Mouse (Mus musculus): ENCODE measurements around the gene Ropn1l.
A peak's percentile ranks its signal among the peaks of the same experiment; 100 is the strongest.

Ropn1l gene

GRCm38 (mm10) chr15:31453098-31453916 is at the start of gene Ropn1l:
Gene Ropn1l (minus strand): TSS chr15:31453737.
- DNase-seq (ENCODE audit: inconsistent age in 2 of 2, low spot score in 1 of 2), result peak; percentile 96 to 98

DNA sequence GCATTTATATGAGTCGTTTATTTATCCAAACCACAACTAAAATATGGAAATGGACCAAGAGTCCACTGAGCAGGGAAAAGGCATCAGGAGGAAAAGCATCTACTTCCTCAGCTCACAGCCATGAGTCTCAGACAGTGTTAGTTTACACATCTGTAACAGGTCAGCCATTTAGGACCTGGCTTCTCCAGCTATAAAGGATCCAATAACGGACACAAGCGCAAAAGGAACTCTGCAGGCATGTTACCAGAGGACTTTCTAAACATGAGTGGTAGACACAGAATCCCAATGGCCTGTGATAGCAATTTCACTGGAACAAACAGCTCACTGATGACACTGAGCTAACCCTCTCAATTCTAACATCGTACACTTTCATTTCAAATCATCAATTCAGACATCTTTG is 49.5 kb upstream of the Ropn1l start:
- no peak for DNase-seq (ENCODE audit: inconsistent age in 2 of 2, low spot score in 1 of 2)

- no peak for DNase-seq (ENCODE audit: inconsistent age in 2 of 2, low spot score in 1 of 2)
These were observed 48.8 kb upstream of the Ropn1l start for GRCm38 (mm10) chr15:31502313-31502712.

- no peak for DNase-seq (ENCODE audit: inconsistent age in 2 of 2, low spot score in 1 of 2)
These were observed 41.3 kb upstream of the Ropn1l start for GRCm38 (mm10) chr15:31494803-31495202.

DNA sequence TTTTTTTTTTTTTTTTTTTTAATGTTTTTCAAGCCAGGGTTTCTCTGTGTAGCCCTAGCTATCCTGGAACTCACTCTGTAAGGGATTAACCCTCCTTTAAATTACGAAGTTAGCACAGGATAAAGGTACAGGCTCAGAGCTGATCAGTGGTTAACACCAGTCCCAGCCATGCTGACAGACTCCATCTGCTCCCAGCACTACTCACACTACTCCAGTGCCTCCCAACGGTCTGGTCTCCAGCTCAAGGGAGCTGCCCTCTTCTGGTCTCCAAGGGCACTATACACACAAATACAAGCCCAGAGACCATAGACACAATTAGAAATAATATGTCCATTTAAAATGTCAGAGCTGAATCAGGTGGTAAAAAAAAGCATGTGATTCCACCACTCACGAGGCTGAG is 40.8 kb upstream of the Ropn1l start:
- no peak for DNase-seq (ENCODE audit: inconsistent age in 2 of 2, low spot score in 1 of 2)

DNA sequence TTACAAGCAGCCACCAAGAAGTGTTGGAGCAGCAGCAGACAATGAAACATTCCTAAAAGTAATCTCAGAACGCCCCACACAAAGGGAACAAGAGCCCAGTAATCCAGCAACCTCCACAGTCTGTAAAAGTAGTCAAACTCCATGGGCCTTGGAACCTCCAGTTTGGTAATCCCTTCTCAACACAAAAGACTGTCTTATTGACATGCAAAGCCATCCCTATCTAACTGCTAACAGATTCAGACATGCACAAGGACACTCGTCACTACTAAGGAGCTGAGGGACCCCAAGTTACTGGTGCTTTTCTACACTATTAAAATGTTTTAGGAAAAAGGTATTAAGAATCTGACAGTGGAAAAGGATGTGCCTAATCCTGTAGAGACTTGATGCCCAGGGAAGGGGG is 33.9 kb upstream of the Ropn1l start:
- no peak for DNase-seq (ENCODE audit: inconsistent age in 2 of 2, low spot score in 1 of 2)

DNA sequence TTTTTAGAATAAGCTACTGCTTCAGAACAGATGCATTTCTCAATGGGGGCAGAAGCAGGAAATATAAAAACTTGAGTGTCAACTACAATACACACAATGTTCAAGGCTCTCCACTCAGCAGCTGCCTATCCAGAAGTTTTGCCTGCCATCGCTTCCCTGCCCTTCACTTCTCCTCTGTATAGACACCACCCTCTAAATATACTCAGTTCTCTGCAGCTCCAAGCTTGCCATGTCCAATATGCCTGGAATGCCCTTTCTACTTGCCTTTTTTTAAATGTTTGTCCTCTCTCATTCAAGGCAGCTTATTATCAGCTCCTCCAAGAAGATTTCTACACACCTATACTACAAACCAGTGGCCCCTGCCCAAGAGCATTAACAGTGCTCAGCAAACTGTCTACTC is 23.1 kb upstream of the Ropn1l start:
- no peak for DNase-seq (ENCODE audit: inconsistent age in 2 of 2, low spot score in 1 of 2)

DNA sequence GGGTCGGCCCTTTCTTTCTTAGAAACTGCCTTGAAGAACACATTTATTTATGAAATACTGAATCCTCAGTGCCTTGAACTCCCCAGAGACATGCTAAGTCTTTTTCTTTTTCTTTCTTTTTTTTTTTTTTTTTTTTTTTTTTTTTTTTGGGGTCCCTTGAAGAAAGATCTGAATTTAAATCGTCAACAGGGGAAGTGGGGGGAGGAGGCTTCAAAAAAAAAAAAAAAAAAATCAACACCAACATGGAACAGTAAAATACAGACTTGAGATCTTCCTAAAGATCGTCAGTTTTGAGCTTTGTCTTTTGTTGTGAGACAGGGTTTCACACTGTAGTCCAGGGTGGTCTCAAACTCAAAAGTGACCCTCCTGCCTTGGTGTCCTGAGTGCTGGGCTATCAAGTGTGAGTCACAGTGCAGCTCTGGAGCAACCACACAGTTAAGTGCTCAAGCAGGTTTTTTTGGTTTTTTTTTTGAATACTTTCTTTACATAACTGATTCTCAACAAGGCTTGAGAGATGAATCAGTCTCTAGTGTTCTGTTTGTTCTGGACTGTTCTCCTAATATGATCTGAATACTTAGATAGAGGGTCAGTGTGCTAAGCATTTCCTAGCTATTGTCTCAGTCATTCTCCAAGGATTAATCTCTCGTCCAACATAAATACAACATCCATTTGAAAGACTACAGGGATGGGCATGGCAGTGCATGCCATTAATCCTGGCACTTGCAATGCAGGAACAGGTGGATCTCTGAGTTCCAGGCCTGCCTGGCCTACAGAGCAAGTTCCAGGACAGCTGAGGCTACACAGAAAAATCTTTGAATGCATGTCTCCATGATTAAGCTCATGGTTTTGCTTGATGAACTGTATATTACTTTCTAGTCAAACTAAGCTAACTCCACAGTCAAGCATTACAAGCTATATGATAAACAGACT is 19.4 kb upstream of the Ropn1l start:
- no peak for DNase-seq (ENCODE audit: inconsistent age in 2 of 2, low spot score in 1 of 2)

DNA sequence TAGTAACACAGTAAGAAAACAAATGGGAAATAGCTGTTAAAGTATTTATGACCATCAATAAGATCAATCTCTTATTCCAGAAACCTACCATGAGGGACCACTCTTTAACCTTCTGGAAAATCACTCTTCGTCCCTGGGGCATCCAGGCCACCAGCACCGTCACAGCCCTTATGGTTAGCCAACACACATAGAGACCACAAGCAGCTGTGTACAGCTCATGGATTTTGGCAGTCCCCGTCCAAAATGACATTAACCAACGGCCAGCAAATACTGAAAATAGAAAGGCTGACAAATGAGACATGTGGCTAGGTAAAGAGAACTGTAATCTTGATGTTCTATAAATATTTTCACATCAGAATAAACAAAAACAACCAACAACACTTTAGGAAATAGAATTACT is 18.0 kb upstream of the Ropn1l start:
- DNase-seq (ENCODE audit: inconsistent age in 2 of 2, low spot score in 1 of 2), result no peak

GRCm38 (mm10) chr15:31469497-31469896 is 16.0 kb upstream of the Ropn1l start:
- no peak for DNase-seq (ENCODE audit: inconsistent age in 2 of 2, low spot score in 1 of 2)

GRCm38 (mm10) chr15:31468806-31469205 is 15.3 kb upstream of the Ropn1l start:
- no peak for DNase-seq (ENCODE audit: inconsistent age in 2 of 2, low spot score in 1 of 2)

- no peak for DNase-seq (ENCODE audit: inconsistent age in 2 of 2, low spot score in 1 of 2)
These were observed 13.2 kb upstream of the Ropn1l start for GRCm38 (mm10) chr15:31466749-31467148.

DNA sequence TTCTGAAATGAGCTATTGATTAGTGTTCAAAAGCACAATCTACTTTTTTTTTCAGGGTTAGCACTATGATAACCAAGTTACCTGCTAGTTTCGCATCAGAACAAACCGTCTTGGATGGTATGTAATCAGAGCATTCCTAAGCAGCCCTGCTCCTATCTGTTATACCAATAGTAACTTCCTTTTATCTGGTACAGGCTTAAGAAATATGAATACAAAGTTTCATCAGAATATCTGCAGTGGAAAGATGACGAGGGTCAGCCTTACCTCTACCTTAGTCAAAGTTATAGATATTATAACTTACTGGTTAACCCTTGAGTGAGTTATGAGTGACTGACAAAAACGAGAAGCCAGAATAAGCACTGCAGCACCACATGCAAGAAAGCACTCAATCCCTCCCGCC is 12.8 kb upstream of the Ropn1l start:
- DNase-seq (ENCODE audit: inconsistent age in 2 of 2, low spot score in 1 of 2), result no peak

- DNase-seq (ENCODE audit: inconsistent age in 2 of 2, low spot score in 1 of 2), result peak in 1 of 2 experiments; percentile 71
These were observed 12.3 kb upstream of the Ropn1l start for GRCm38 (mm10) chr15:31465806-31466205.

GRCm38 (mm10) chr15:31460571-31460970 is 7.0 kb upstream of the Ropn1l start:
- no peak for DNase-seq (ENCODE audit: inconsistent age in 2 of 2, low spot score in 1 of 2)

- peak; percentile 77 to 88 for DNase-seq (ENCODE audit: inconsistent age in 2 of 2, low spot score in 1 of 2)
These were observed 4.5 kb upstream of the Ropn1l start for GRCm38 (mm10) chr15:31458081-31458480.

DNA sequence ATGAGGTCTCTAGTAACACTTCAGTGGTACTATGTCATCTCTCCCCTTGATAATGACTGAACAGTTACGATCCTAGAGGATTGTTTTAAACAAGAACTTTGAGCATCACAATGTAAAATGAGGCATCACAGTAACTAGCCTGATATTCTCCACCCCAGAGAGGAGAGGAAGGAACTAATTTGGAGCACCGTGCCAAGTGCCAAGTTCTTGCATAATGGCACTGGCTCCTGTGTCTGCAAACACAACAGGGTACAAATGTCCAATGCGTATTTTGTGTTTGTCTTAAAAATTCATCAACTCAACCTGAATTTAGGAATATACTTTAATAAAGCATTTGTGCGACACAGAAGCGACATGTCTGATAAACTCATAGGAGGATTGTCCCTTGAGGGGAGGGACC is 2.8 kb upstream of the Ropn1l start:
- DNase-seq (ENCODE audit: inconsistent age in 2 of 2, low spot score in 1 of 2), result no peak

DNA sequence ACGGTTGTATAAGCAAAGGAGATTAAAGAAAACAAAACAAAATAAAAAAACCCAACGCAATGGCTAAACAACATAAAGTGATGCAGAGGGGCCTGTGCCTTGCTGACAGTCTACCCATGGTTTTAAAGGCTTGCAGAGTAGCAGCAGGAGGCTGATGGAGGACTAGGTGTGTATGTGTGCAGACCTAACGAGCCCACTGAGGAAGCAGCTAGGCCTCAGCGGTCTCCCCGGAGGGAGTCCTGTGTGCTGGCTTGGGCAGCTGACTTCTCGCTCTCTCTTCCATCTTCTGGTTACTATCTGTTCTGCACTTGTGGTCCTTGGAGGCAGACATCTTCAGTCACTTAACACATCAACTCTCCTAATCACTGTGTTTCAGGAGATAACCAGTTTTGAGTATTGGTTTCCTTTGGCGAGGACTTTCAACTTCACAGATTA is 1.3 kb upstream of the Ropn1l start:
- no peak for DNase-seq (ENCODE audit: inconsistent age in 2 of 2, low spot score in 1 of 2)

DNA sequence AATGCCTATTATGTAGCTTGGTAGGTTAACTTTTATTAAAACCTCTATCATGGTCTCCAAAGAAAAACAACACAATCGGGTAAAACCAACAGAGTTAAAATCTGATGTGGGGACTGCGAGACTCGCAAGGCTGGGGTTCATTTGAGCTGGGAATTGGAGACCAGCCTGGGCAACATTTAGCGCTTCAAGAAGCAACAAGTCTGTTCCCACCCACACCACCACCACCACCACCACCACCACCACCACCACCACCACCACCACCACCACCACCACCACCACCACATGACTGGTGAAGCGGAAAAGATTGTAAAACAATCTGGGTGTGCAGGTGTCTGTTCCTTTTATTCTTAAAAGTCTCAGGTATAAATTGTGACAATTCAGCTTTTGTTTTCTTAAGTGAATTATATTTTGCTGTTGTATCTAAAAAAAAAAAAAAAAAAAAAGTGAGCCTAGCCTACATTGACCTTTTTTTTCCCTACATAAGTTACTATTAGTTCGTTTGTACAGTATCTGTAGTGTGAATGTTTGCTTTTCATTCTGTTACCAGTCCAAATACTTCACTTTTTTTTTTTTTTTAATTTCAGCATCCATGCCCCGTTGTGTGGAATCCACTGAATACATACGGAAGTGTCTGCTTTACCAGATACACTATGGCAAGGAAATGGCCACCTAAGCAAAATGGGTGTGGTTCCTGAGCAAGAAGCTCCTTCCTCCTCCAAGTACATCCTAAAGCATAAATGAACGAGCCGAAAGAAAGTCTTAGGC is 741 bp upstream of the Ropn1l start:
- DNase-seq (ENCODE audit: inconsistent age in 2 of 2, low spot score in 1 of 2), result no peak

GRCm38 (mm10) chr15:31452336-31453097 is 1.0 kb downstream of the Ropn1l start:
- DNase-seq (ENCODE audit: inconsistent age in 2 of 2, low spot score in 1 of 2), result peak in 1 of 2 experiments; percentile 69
